Mouse (Mus musculus) frontal cortex, postnatal 36 days (tissue): Measurements from ENCODE around the gene Olfr1082.
"Not testable (repeated sequence)": the region's sequence is repeated elsewhere in the genome, so short reads cannot be mapped to it uniquely, and the experiment has no call there.

ENCODE experiments used
- DNase-seq, 2 experiments: peaks; one replicate each; pipeline ENCODE4 v3.0.0; 2022; ENCODE audit warnings: low spot score in 2 of 2

Olfr1082 gene

DNA sequence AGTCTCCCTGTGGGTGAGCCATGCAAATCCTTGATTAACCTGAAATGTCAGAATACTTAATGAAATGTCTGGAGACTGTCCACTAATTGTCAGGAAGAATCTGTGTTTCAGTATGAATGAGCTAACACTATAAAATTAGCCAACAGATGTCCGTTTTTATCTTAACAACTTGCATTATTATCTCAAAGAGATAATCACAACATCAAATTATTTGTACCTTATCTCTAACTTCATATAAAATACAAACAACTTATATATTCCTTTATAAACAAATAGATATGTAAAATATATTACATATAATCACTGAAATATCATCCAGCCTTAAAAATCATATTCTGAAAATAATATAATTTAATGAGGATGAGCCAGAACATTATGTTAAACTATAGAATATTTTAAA, at the start of gene Olfr1082:
Gene Olfr1082, minus strand, starts transcription at position 101 of the 400 bp plus-strand sequence.
- not testable (repeated sequence) for DNase-seq

DNA sequence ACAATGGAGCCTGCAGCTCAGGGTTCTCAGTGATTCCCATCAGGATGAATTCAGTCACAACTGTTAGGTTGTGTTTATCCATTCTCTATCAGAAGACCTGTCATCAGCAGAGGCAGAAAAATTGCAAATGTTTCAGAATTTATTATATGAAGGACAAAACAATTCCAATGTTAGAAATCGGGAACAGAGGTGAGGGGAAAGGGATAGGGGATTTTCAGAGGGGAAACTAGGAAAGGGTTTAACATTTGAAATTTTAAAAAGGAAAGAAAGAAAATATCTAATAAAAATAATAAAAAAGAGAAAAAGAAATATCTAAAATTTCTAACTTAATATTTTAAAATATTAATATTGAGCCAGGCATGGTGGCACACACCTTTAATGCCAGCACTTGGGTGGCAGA, 40.9 kb upstream of the Olfr1082 start, which contains the start of gene Olfr1084:
Gene Olfr1084, minus strand, starts transcription at position 101 of the 400 bp plus-strand sequence.
- not testable (repeated sequence) for DNase-seq

DNA sequence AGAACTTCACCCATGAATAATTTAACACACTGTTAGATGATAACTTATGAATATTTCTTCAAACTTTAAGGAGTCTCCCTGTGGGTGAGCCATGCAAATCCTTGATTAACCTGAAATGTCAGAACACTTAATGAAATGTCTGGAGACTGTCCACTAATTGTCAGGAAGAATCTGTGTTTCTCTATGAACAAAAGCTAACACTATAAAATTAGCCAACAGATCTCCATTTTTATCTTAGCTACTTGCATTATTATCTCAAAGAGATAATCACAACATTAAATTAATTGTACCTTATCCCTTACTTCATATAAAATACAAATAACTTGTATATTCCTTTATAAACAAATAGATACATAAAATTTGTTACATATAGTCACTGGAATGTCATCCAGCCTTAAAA, 40.6 kb downstream of the Olfr1082 start, which contains the start of gene Olfr1080:
Gene Olfr1080, minus strand, starts transcription at position 101 of the 400 bp plus-strand sequence.
- not testable (repeated sequence) for DNase-seq
